Mouse (Mus musculus) layer of hippocampus, postnatal 10 days (tissue): ENCODE data around the gene C4b. TPM values are rescaled to one million over a fixed set of nuclear protein-coding genes. Genes with fewer than 3 reads are reported as not detected.
A peak's percentile ranks its signal among the peaks of the same experiment; 100 is the strongest.
"Not testable (repeated sequence)": the region's sequence is repeated elsewhere in the genome, so short reads cannot be mapped to it uniquely, and the experiment has no call there.

Experiments used
- DNase-seq, 2 experiments: peaks; one replicate each; pipeline ENCODE4 v3.0.0; 2021; ENCODE audit warnings: low spot score in 2 of 2
- microRNA-seq, 2 experiments: library from miRNA; unstranded; fragments of <30 nt; microRNA quantifications; one replicate each; pipeline ENCODE4 v1.2.0; 2021
- total RNA-seq, 2 experiments: library from RNA; stranded (reverse); gene quantifications; 2 replicates each; pipeline ENCODE4 v1.2.3; 2021

C4b gene
- total RNA-seq, 2 experiments from 2014 or later, result 8.7 to 9.6 TPM

DNA sequence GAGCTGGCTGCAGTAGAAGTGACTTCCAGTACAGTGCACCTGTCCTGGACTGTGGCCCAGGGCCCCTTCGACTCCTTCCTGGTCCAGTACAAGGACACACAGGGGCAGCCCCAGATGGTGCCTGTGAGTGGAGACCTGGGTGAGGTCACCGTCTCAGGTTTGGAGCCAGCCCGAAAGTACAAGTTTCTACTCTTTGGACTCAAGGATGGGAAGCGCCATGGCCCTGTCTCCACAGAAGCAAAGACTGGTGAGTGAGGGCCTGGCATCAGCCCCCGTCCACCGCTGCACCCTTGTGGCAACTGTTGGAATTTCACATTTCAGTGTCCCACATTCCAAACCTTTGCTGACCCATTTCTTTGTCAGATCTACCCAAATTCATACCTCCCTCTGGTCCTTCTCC, 30.7 kb downstream of the C4b start:
- DNase-seq, result peak; percentile 80 to 83

DNA sequence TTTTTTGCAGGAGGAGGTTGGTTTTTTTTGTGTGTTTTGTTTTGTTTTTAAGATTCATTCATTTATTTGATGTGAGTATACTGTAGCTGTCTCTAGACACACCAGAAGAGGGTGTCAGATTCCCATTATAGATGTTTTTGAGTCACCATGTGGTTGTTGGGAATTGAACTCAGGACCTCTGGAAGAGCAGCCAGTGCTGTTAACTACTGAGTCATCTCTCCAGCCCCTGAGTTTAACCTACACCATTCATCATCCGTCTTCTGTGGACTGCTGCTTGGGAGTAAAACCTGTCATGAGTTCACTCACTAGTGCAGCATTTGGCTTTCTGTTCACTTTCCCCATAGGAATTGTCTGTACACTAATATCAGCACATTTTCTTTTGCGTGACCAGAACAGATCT, 37.2 kb downstream of the C4b start:
- not testable (repeated sequence) for DNase-seq

DNA sequence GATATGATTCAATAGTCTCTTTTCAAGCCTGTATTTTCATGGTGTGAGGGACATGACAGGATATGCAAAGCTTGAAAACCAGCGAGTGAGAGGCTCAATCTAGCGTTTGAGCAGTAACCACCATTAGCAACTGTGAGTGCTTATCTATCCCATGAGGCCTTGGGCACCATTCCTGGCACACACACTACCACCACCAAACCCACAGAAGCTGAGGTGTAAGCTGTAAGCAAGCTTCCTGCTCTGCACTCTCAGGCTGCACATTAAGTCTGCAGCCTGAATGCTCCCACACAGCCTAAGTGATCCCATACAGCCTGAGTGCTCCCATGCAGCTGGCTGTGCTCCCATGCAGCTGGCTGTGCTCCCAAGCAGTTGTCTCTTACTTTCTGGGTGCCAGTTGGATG, 43.0 kb downstream of the C4b start:
- DNase-seq, result peak; percentile 31 to 51

DNA sequence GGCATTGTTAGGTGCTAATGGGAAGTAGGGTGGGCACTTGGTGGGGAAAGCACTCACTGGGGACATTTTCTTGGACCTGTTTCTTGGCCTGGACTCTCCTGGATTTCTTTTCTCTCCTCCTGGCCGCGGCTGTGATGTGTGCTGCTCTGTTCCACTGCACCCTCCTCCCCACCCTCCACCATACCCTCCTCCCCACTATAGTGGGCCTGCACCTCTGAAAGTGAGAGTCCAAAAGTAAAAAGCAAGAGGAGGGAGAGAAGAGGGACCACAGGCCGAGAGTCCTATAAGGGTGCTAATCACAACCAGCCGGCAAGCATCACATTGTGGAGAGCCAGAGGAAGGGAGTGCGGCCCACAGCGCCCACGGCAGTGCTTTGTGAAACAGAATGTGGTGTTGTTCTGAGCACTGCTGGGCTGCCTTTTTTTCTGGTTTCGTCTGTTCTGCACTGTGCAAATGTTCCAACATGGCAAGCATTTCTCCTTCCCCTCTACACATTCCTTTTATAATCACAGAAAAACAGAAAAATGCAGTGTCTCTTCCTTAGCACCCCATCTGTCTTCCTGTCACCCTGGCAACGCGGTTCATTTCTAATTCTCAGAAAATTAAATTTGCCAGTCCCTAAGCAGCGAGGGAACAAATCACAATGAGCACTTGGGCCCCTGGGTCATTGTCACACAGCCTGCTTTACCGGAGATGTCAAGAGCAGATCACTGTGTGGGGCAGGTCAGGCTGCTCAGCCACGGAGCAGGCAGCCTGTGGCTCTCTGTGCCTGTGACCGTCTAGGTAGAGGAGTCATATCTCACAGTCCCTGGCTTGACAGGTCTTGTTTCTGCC, 43.9 kb downstream of the C4b start:
- DNase-seq, result peak; percentile 53 to 62

DNA sequence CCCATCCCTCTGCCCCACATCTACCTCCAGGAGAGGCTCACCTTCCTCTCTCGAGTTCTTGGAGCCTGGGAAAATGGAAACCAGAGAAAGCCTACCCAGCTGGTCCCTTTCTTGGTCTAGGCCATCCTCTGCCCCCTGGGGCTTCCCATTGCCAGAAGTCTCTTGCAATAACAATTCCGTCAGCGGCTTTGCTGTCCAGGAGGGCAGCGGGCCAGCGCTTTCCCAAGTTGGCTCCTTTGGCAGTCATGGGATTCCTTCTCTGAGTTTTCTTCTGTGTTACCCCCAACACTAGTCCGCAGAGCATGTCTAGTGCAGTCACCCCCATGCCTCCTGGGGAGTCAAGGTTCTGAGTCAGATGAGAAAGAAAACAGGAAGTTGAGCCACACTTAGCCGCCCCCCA, 50.8 kb downstream of the C4b start:
- no peak for DNase-seq

DNA sequence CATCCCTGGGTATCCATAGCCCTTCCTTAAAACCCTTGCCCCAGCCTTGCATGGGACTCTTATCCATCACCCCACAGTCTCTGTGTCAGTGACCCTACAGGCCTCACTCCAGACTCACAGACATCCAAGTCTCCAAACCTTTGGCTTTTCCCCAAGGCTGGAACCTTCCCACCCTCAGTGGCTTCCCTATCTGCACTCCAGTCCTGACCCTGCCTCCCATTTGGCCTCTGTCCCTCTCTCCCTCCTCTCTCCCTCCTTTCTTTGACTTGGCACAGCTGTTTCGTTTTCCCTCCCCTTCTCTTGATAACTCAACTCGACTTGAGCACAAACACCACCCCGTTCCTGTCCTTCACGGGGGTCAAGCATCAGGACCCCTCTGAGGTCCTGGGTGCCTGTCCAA, 53.2 kb downstream of the C4b start:
- no peak for DNase-seq

DNA sequence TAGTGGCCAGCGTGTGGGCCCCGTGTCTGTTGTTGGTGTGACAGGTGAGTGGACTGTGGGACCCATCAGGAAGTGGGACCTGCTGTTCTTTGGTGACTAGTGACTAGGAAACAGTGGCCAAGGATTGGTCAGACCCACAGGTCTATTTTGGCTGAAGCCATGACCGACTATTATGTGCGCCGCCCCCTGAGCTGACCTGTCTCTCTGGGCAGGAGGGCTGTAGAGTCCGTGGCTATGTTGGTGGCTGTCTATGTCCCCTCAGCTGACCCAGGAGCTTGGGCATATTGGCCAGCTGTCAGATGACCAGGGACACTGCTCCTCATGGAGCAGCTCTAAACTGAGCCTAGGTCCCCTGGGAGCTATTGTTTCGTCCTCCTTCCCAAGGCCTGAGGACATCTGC, 54.8 kb downstream of the C4b start:
- DNase-seq, result no peak

DNA sequence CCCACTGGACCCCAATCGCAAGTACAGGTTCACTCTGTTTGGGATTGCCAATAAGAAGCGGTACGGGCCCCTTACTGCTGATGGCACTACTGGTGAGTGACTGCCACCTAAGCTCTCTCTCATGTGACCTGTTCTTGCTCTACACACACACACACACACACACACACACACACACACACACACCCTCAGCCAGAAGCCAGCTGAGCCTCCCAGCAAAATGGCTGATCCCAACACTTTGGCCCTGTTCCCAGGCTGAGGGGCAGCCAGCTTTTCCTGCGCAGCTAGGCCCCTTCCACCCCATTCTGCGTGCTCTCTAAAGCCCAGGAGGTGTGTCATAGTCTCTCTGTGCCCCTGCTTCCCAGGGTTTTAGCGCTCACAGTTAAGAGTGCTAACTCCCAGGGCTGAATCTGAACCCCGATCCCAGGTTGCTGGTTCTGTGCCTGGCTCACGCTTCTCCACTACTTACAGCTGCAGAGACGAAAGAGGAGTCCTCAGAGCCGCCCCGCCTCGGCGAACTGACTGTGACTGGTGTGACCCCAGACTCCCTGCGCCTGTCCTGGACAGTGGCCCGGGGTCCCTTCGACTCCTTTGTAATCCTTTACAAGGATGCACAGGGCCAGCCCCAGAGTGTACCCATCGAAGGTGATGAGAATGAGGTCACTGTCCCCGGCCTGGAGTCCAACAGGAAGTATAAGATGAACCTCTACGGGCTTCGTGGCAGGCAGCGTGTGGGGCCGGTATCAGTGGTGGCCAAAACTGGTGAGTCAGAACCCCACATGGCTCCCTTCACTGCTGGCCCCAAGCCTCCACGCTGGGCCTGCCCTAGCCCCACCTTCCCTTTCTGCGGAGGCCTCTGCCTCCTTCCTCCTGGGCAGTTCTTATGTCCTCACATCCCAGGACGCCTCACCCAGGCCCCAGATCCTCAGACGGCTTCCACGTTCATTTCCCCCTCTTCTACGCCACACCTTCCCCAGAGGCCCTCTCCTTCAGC, 58.3 kb downstream of the C4b start:
- peak; percentile 67 to 70 for DNase-seq

DNA sequence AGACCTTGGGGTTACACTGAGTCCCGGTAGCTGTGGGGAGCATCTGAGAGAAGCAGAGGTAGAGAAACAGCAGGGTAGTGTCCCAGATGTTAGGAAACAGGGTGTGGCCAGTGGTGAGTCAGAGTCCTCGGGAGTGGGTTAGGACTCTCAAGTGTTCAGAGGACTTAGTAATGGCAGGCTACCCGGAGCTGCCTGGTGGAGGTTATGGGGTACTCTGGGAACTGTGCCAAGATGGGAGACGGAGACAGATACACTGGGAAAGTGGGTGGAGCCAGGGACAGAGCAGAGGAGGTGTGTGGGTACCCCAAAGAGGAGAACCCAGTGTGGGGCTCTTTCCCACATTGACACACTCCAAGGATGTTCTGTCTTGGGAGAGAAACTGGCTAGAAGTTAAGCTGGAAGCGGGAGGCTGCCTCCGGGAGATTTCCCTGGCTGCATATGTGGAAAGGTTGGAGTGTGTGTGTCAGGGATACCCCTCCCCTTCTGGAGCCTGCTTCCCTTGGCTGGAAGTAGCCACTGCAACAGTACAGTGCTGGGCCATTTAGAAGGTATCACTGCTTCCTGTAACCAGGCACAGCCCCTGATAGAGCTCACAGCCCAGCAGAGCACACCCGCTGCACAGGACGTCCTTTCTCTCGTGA, 59.3 kb downstream of the C4b start:
- DNase-seq, result no peak

DNA sequence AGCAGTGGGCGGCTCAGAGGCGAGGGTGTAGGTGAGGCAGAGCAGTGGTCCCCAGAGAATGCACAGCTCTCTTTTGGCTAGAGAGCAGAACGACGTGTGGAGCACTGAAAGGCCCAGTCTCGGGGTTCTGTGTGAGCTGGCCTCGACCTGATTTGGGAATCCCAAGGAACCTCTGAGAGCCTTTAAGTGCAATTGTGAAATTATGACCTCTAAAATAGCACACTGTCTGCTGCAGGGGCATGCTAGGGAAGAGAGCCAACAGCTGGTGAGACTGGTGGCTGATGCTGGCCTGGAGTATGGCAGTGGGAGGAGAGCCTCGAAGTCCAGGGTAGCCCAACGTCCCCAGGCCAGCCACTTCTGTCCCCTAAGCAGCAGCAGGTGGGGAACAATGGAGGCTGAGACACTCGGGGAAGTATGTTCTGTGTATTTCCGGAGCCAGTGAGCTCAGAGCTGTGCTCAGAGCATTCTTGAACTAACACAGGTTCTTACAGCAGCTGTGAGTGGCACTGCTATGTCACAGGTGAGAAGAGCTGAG, 59.9 kb downstream of the C4b start:
- no peak for DNase-seq

DNA sequence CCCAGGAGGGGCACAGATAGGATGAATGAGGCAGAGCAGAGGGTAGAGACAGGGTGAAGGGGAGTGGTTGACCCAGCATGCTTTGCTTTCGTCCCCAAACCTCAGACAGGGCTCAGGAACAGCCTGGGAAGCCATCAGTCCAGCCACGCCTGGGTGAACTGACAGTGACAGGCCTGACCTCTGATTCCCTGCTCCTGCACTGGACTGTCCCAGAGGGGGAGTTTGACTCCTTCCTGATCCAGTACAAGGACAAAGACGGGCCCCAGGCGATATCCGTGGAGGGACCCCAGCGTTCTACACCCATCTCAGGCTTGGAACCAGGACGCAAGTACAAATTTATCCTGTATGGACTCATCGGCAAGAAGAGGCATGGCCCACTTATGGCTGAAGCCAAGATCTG, 60.5 kb downstream of the C4b start:
- no peak for DNase-seq

DNA sequence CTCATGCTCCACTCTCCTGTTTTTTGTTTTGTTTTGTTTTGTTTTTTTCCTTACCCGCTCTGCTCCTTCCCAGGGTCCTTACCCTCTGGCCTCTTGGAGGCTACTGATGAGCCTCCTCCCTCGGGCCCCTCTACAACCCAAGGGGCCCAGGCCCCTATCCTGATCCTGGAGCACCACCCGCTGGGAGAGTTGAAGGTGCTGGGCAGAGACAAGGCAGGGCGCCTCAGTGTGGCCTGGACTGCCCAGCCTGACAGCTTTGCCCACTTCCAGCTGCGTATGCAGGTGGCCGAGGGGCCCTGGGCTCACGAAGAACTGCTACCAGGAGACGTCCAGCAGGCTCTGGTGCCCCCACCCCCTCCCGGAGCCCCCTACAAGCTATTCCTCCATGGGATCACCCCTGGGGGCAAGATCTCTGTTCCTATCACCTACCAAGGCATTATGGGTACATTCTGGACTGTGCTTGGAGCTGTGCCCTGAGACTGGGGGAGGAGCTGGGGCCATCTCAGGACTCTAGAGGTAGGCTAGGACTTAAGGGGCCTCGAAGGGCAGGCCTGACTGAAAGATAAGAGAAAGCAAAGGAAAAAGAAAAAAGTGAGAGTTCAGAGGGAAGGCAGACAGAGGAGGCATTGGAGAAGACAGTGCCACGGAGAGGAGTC, 61.7 kb downstream of the C4b start:
- DNase-seq, result no peak

DNA sequence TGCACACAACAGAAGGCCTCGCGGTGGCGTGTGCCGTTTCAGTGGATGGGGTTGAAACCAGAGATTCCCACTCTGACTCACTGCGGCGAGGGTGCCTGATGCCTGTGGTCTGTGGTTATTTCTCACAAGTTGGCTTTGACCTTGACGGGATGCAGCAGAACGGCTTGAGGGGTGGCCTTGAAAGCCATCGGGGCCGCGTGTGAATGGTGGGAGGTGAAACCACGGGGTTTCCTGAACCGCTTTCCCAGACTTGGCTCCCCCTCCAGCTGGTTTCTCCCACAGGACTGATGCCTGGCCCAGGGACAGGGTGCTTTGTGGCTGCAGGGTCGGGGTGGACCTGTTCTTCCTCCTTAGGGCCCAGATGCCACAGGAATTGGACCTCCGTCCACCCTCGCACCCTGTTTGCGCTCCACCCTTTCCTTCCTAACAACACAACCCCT, 62.5 kb downstream of the C4b start:
- DNase-seq, result no peak

DNA sequence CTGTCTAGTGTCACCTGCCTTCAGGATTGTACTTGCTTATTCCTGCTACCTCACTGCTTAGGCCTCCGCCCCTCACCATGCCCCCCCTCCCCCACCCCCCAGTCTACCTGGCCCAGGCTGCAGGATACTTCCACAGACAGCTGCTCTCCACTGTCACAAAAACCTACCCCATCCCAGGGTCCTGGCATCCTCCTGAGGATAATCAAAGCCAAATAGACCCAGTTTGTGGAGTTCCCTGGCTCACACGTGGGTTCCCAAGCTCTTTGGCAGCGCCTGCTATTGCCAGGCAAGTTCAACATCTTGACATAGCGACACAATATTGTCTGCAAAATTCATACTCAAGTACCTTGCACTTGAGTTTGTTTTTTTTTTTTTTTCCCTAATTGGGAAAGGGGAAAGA, 63.1 kb downstream of the C4b start:
- no peak for DNase-seq

DNA sequence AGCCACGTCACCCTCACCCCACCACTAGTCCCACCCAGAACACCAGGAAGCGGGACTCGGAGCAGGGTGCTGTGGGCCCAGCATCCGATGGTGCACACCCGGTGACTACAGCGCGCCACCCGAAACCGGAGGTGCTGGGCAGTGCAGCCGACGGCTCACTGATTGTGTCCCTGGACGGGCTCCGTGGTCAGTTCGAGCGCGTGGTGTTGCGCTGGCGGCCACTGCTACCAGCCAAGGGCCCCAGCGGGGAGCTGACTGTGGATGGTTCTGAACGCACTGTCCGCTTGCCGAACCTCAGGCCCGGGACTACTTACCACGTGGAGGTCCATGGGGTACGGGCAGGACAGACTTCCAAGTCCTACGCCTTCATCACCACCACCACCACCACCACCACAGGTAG, 63.5 kb downstream of the C4b start:
- no peak for DNase-seq

Small RNA genes lying within 50 kb of the gene (microRNA-seq; reads per million reads assigned to microRNA genes)
- 0 reads per million in 2 experiments for gene Gm27471

Other genes starting within 250 kb of the C4b start
- not detected for gene Btnl6, start 226.5 kb downstream of the C4b start, total RNA-seq
- 10 to 100 TPM; 12.9 to 13.0 TPM for gene Notch4, start 179.6 kb downstream of the C4b start, total RNA-seq
- 1 to 10 TPM; 2.3 to 4.3 TPM for gene Gpsm3, start 154.1 kb downstream of the C4b start, total RNA-seq
- gene Pbx2, start 152.6 kb downstream of the C4b start, total RNA-seq, result 10 to 100 TPM; 36.0 to 40.1 TPM
- gene Ager, start 146.0 kb downstream of the C4b start, total RNA-seq, result 1 to 10 TPM; 1.2 to 2.4 TPM
- 100 to 1,000 TPM in 1 of 2 experiments, 10 to 100 TPM in 1; 96.4 to 102 TPM for gene Rnf5, start 140.2 kb downstream of the C4b start, total RNA-seq
- 100 to 1,000 TPM; 164 to 172 TPM for gene Agpat1, start 139.6 kb downstream of the C4b start, total RNA-seq
- gene Egfl8, start 127.9 kb downstream of the C4b start, total RNA-seq, result 1 to 10 TPM; 6.0 to 7.0 TPM
- gene Ppt2, start 115.4 kb downstream of the C4b start, total RNA-seq, result 10 to 100 TPM; 32.9 to 34.1 TPM
- 100 to 1,000 TPM; 231 to 238 TPM for gene Prrt1, start 114.3 kb downstream of the C4b start, total RNA-seq
- gene Fkbpl, start 99.1 kb downstream of the C4b start, total RNA-seq, result 10 to 100 TPM; 11.8 to 14.8 TPM
- 10 to 100 TPM; 75.8 to 78.6 TPM for gene Atf6b, start 96.7 kb downstream of the C4b start, total RNA-seq
- gene Tnxb, start 73.3 kb downstream of the C4b start, total RNA-seq, result 1 to 10 TPM; 4.1 to 4.7 TPM
- not detected for gene Cyp21a1, start 60.7 kb upstream of the C4b start, total RNA-seq
- gene Stk19, start 93.1 kb upstream of the C4b start, total RNA-seq, result 10 to 100 TPM; 63.6 to 64.2 TPM
- gene Dxo, start 93.1 kb upstream of the C4b start, total RNA-seq, result 10 to 100 TPM; 36.1 to 39.9 TPM
- 10 to 100 TPM; 71.4 to 74.8 TPM for gene Skiv2l, start 106.3 kb upstream of the C4b start, total RNA-seq
- gene Nelfe, start 106.5 kb upstream of the C4b start, total RNA-seq, result 10 to 100 TPM; 30.2 to 38.5 TPM
- not detected for gene Cfb, start 118.6 kb upstream of the C4b start, total RNA-seq
- 10 to 100 TPM in 1 of 2 experiments, 1 to 10 TPM in 1; 9.8 to 10.0 TPM for gene Zbtb12, start 135.6 kb upstream of the C4b start, total RNA-seq
- under 1 TPM in 1 of 2 experiments, not detected in 1; 0.20 TPM for gene Gm20547, start 138.2 kb upstream of the C4b start, total RNA-seq
- gene C2, start 154.4 kb upstream of the C4b start, total RNA-seq, result 1 to 10 TPM; 1.3 to 1.4 TPM
- 100 to 1,000 TPM; 174 to 175 TPM for gene Ehmt2, start 154.6 kb upstream of the C4b start, total RNA-seq
- gene Slc44a4, start 170.6 kb upstream of the C4b start, total RNA-seq, result under 1 TPM; 0.16 to 0.20 TPM
- 10 to 100 TPM; 23.6 to 24.4 TPM for gene Neu1, start 187.4 kb upstream of the C4b start, total RNA-seq
- gene Hspa1b, start 215.4 kb upstream of the C4b start, total RNA-seq, result 1 to 10 TPM; 4.3 to 5.3 TPM
- gene Gm20481, start 226.0 kb upstream of the C4b start, total RNA-seq, result not detected
- gene Hspa1a, start 228.3 kb upstream of the C4b start, total RNA-seq, result 1 to 10 TPM; 6.8 to 8.7 TPM
- gene Hspa1l, start 228.8 kb upstream of the C4b start, total RNA-seq, result under 1 TPM; 0.30 to 0.38 TPM
- gene Lsm2, start 238.0 kb upstream of the C4b start, total RNA-seq, result 10 to 100 TPM; 24.2 to 25.9 TPM